Mouse (Mus musculus): ENCODE measurements around the gene Gas6. TPM values are rescaled to one million over a fixed set of nuclear protein-coding genes. Genes with fewer than 3 reads are reported as not detected.
A peak's percentile ranks its signal among the peaks of the same experiment; 100 is the strongest.

The Gas6 gene
- total and polyA plus RNA-seq, 2 experiments from 2014 or later: 63.0 to 91.0 TPM

DNA sequence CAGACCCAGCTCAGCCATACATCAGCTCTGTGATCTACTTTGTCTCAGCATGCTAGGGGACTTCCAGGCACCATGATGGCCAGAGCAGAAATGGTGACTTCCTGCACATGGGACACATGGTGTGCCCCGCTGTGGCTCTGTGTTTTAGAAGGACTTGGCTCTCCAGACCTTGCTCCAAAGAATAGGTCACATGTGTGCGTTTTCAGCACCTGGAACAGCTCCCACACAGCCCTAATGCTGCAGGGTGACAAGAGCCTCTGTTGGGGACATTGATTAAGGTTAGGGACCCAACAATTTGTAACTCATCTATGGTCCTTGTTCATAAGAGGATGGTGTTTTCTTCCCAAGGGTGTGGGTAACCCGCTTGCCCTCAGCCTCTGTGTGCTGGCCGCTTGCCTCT is 46.1 kb downstream of the Gas6 start:
- no peak overlapping the region for H3K9ac ChIP-seq (replicated peaks; ENCODE audit: low read length, poor library complexity, severe bottlenecking)
- H3K4me1 ChIP-seq (ENCODE audit: insufficient read depth, low read length): no peaks in the 10 kb centered on the region
- H3K9me3 ChIP-seq (ENCODE audit: low read length): no peaks in the 10 kb centered on the region
- H3K27me3 ChIP-seq (ENCODE audit: insufficient read depth, low read length): no peaks in the 10 kb centered on the region
- WGBS: 63% methylated on average over 4 of the region's 4 CpGs
- no peak for DNase-seq (ENCODE audit: low spot score)
- no peak for ATAC-seq (ENCODE audit: low FRiP score)
- H3K27ac ChIP-seq (ENCODE audit: low read depth, low read length): no peak overlapping the region
- H3K36me3 ChIP-seq (ENCODE audit: insufficient read depth, low read length): no peaks in the 10 kb centered on the region
- H3K4me2 ChIP-seq (ENCODE audit: low read depth, low read length, poor library complexity, severe bottlenecking): no peak overlapping the region
- no peak overlapping the region for H3K4me3 ChIP-seq (ENCODE audit: low read depth, low read length)
- TF ChIP-seq CTCF (IDR thresholded peaks at IDR 0.05): no peak

DNA sequence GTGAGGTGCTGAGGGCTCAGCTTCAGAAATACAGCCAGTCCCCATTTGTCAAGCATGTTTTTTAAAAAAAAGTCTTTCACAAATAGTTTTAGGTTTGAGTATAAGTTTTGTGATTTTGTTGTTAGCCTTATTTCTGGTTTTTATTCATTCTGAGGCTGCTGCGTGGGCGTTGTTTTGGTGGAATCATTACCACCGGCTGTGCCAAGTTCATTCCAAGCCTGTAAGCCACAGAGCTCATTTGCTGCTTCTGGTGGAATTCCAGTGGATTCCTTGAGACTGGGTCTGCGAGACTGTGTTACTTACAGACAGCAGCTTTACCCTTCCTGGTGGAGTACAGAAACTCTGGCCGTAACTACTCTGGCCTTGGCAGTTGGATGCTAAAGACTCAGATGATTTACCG is 47.8 kb downstream of the Gas6 start:
- DNase-seq (ENCODE audit: low spot score) (no peak), ATAC-seq (ENCODE audit: low FRiP score) (no peak)
- Histone ChIP-seq H3K27ac (ENCODE audit: low read depth, low read length) (no peak overlapping the region), H3K4me1 (ENCODE audit: insufficient read depth, low read length) (no peaks in the 10 kb centered on the region), H3K36me3 (ENCODE audit: insufficient read depth, low read length) (no peaks in the 10 kb centered on the region), H3K4me3 (ENCODE audit: low read depth, low read length) (no peak overlapping the region), H3K4me2 (ENCODE audit: low read depth, low read length, poor library complexity, severe bottlenecking) (no peak overlapping the region), H3K9me3 (ENCODE audit: low read length) (no peaks in the 10 kb centered on the region), H3K9ac (replicated peaks; ENCODE audit: low read length, poor library complexity, severe bottlenecking) (no peak overlapping the region), H3K27me3 (ENCODE audit: insufficient read depth, low read length) (no peaks in the 10 kb centered on the region)
- 91% methylated on average over 6 of the region's 6 CpGs for WGBS
- TF ChIP-seq CTCF (IDR thresholded peaks at IDR 0.05): no peak

- DNase-seq (ENCODE audit: low spot score) (no peak), ATAC-seq (ENCODE audit: low FRiP score) (no peak)
- Histone ChIP-seq H3K4me3 (ENCODE audit: low read depth, low read length) (no peak overlapping the region), H3K4me2 (ENCODE audit: low read depth, low read length, poor library complexity, severe bottlenecking) (no peak overlapping the region), H3K27ac (ENCODE audit: low read depth, low read length) (no peak overlapping the region), H3K9ac (replicated peaks; ENCODE audit: low read length, poor library complexity, severe bottlenecking) (no peak overlapping the region), H3K4me1 (ENCODE audit: insufficient read depth, low read length) (no peaks in the 10 kb centered on the region), H3K36me3 (ENCODE audit: insufficient read depth, low read length) (no peaks in the 10 kb centered on the region), H3K27me3 (ENCODE audit: insufficient read depth, low read length) (no peaks in the 10 kb centered on the region; the same call in 1 of the 2 replicates), H3K9me3 (ENCODE audit: low read length) (no peaks in the 10 kb centered on the region)
- no peak for TF ChIP-seq CTCF (IDR thresholded peaks at IDR 0.05)
- WGBS: 94% methylated on average over 2 of the region's 2 CpGs
Observed at GRCm38 (mm10) chr8:13442152-13442551, 52.1 kb downstream of the Gas6 start.

- Histone ChIP-seq H3K4me2 (ENCODE audit: low read depth, low read length, poor library complexity, severe bottlenecking) (no peak overlapping the region), H3K4me3 (ENCODE audit: low read depth, low read length) (no peak overlapping the region), H3K9me3 (ENCODE audit: low read length) (no peaks in the 10 kb centered on the region), H3K27me3 (ENCODE audit: insufficient read depth, low read length) (peaks cover 24% of the 10 kb centered on the region), H3K27ac (ENCODE audit: low read depth, low read length) (no peak overlapping the region), H3K36me3 (ENCODE audit: insufficient read depth, low read length) (no peaks in the 10 kb centered on the region), H3K4me1 (ENCODE audit: insufficient read depth, low read length) (no peaks in the 10 kb centered on the region), H3K9ac (replicated peaks; ENCODE audit: low read length, poor library complexity, severe bottlenecking) (no peak overlapping the region)
- no peak for ATAC-seq (ENCODE audit: low FRiP score)
- no peak for DNase-seq (ENCODE audit: low spot score)
- no peak for TF ChIP-seq CTCF (IDR thresholded peaks at IDR 0.05)
- 89% methylated on average over 2 of the region's 2 CpGs for WGBS
Observed at GRCm38 (mm10) chr8:13437531-13437930, 56.8 kb downstream of the Gas6 start.

DNA sequence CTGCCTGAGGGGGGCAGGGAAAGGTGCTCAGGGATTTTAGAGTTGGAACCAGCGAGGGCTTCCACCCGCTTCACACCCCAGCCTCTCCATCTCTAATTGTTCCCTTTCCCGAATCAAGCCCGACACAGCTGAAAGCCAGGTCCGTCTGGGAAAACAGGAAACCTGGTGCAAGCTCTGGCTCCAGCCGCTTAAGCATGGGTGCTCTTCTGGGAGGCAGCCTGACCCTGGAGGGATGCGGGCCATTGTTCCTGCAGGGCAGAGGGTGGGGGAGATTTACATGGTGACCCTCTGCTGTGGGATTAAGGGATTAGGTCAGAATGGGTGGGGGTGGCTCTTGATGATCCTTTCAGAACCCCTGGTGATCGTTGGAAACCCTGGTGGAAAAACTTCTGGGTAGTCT is 58.2 kb downstream of the Gas6 start:
- 6% methylated on average over 8 of the region's 8 CpGs for WGBS
- Histone ChIP-seq H3K4me3 (ENCODE audit: low read depth, low read length) (no peak overlapping the region), H3K36me3 (ENCODE audit: insufficient read depth, low read length) (no peaks in the 10 kb centered on the region), H3K4me1 (ENCODE audit: insufficient read depth, low read length) (no peaks in the 10 kb centered on the region), H3K9ac (replicated peaks; ENCODE audit: low read length, poor library complexity, severe bottlenecking) (no peak overlapping the region), H3K27ac (ENCODE audit: low read depth, low read length) (no peak overlapping the region), H3K27me3 (ENCODE audit: insufficient read depth, low read length) (peaks cover 24% of the 10 kb centered on the region), H3K4me2 (ENCODE audit: low read depth, low read length, poor library complexity, severe bottlenecking) (no peak overlapping the region), H3K9me3 (ENCODE audit: low read length) (no peaks in the 10 kb centered on the region)
- ATAC-seq (ENCODE audit: low FRiP score) (no peak), DNase-seq (ENCODE audit: low spot score) (no peak)
- TF ChIP-seq CTCF (IDR thresholded peaks at IDR 0.05): no peak

GRCm38 (mm10) chr8:13434889-13435288 is 59.4 kb downstream of the Gas6 start, which contains the start of gene Tmem255b:
TSS of gene Tmem255b (plus strand) at chr8:13435189.
- Histone ChIP-seq H3K36me3 (ENCODE audit: insufficient read depth, low read length) (no peaks in the 10 kb centered on the region), H3K4me3 (ENCODE audit: low read depth, low read length) (peak within 1 kb of the TSS; percentile 1; the same call in 1 of the 2 replicates), H3K9me3 (ENCODE audit: low read length) (no peaks in the 10 kb centered on the region), H3K4me1 (ENCODE audit: insufficient read depth, low read length) (no peaks in the 10 kb centered on the region), H3K9ac (replicated peaks; ENCODE audit: low read length, poor library complexity, severe bottlenecking) (peak within 1 kb of the TSS; percentile 8; the same call in 1 of the 2 replicates), H3K4me2 (ENCODE audit: low read depth, low read length, poor library complexity, severe bottlenecking) (peak within 1 kb of the TSS; percentile 24), H3K27ac (ENCODE audit: low read depth, low read length) (no peak within 1 kb of the TSS), H3K27me3 (ENCODE audit: insufficient read depth, low read length) (peaks cover 24% of the 10 kb centered on the region)
- ATAC-seq (ENCODE audit: low FRiP score): no peak
- TF ChIP-seq CTCF (IDR thresholded peaks at IDR 0.05): no peak
- WGBS: 14% methylated on average over 10 of the region's 10 CpGs
- no peak for DNase-seq (ENCODE audit: low spot score)
